Mouse (Mus musculus) kidney, postnatal 4 days (tissue): ENCODE data around the gene Hist1h4i.

Experiments used
- DNase-seq, 2 experiments: peaks; one replicate each; pipeline ENCODE4 v3.0.0; 2021; ENCODE audit warnings: mixed read lengths in 2 of 2

The Hist1h4i gene

GRCm38 (mm10) chr13:22036149-22036956 is 4.8 kb downstream of the Hist1h4i start:
- peak in 1 of 2 experiments; percentile 31 for DNase-seq

- DNase-seq, result peak; percentile 82 to 88
Measured at GRCm38 (mm10) chr13:22035267-22036148, 5.7 kb downstream of the Hist1h4i start, which contains the start of the genes Hist1h2ah and Hist1h2bk. TSS of gene Hist1h2ah (minus strand) at chr13:22035568. TSS of gene Hist1h2bk (plus strand) at chr13:22035870.

- DNase-seq, result peak in 1 of 2 experiments; percentile 43
Measured at GRCm38 (mm10) chr13:22034443-22035266, 6.5 kb downstream of the Hist1h4i start.

GRCm38 (mm10) chr13:22033741-22034442 is 7.3 kb downstream of the Hist1h4i start:
- no peak for DNase-seq

- DNase-seq, result no peak
Measured at GRCm38 (mm10) chr13:22030493-22030892, 10.7 kb downstream of the Hist1h4i start.

GRCm38 (mm10) chr13:22029928-22030327 is 11.2 kb downstream of the Hist1h4i start:
- peak in 1 of 2 experiments; percentile 26 for DNase-seq

- DNase-seq, result peak; percentile 97 to 98
Measured at GRCm38 (mm10) chr13:22028673-22029460, 12.3 kb downstream of the Hist1h4i start.

- DNase-seq, result peak; percentile 91 to 92
Measured at GRCm38 (mm10) chr13:22026058-22027031, 14.8 kb downstream of the Hist1h4i start.

- DNase-seq, result peak; percentile 85 to 89
Measured at GRCm38 (mm10) chr13:22022241-22022640, 18.9 kb downstream of the Hist1h4i start.

- peak in 1 of 2 experiments; percentile 31 for DNase-seq
Measured at GRCm38 (mm10) chr13:22021581-22021980, 19.6 kb downstream of the Hist1h4i start.

GRCm38 (mm10) chr13:22020901-22021339 is 20.2 kb downstream of the Hist1h4i start:
- DNase-seq, result peak; percentile 69 to 80

GRCm38 (mm10) chr13:22019934-22020835 is 21.0 kb downstream of the Hist1h4i start:
- peak; percentile 30 to 54 for DNase-seq

- DNase-seq, result peak; percentile 75 to 83
Measured at GRCm38 (mm10) chr13:22015479-22016450, 25.4 kb downstream of the Hist1h4i start.

GRCm38 (mm10) chr13:22014411-22014845 is 26.7 kb downstream of the Hist1h4i start:
- peak; percentile 35 to 48 for DNase-seq

- DNase-seq, result peak in 1 of 2 experiments; percentile 18
Measured at GRCm38 (mm10) chr13:22013716-22014115, 27.4 kb downstream of the Hist1h4i start.

GRCm38 (mm10) chr13:22009642-22010041 is 31.5 kb downstream of the Hist1h4i start, which contains the start of gene Prss16:
TSS of gene Prss16 (minus strand) at chr13:22009742.
- no peak for DNase-seq

- no peak for DNase-seq
Measured at GRCm38 (mm10) chr13:22008707-22009106, 32.5 kb downstream of the Hist1h4i start.
